Mouse (Mus musculus): Measurements from ENCODE around the gene Mcl1. TPM values are rescaled to one million over a fixed set of nuclear protein-coding genes. Genes with fewer than 3 reads are reported as not detected.
"Not testable (repeated sequence)": the region's sequence is repeated elsewhere in the genome, so short reads cannot be mapped to it uniquely, and the experiment has no call there.

Gene Mcl1
- polyA plus RNA-seq, 1 experiment from 2014 or later = 91.1 TPM

- WGBS = 65% methylated on average over 7 of the region's 7 CpGs
- no peak overlapping the region for H3K4me3 ChIP-seq
- H3K4me1 ChIP-seq = peaks cover 5% of the 10 kb centered on the region; the same call in 1 of the 2 replicates
- H3K27ac ChIP-seq = no peak overlapping the region
- H3K36me3 ChIP-seq = no peaks in the 10 kb centered on the region
- H3K4me2 ChIP-seq (replicated peaks) = no peak overlapping the region
- ATAC-seq (ENCODE audit: low FRiP score, low read depth) = no peak
- H3K9me3 ChIP-seq = no peaks in the 10 kb centered on the region
- no peaks in the 10 kb centered on the region for H3K27me3 ChIP-seq (replicated peaks)
- H3K9ac ChIP-seq = no peak overlapping the region
These were observed 6.3 kb upstream of the Mcl1 start for GRCm38 (mm10) chr3:95652204-95652811.

- Histone ChIP-seq H3K27ac (no peak overlapping the region), H3K4me1 (peaks cover 5% of the 10 kb centered on the region; the same call in 1 of the 2 replicates), H3K4me2 (replicated peaks) (no peak overlapping the region), H3K9me3 (no peaks in the 10 kb centered on the region), H3K9ac (no peak overlapping the region), H3K4me3 (no peak overlapping the region), H3K27me3 (replicated peaks) (no peaks in the 10 kb centered on the region), H3K36me3 (no peaks in the 10 kb centered on the region)
- ATAC-seq (ENCODE audit: low FRiP score, low read depth) = no peak
- whole genome bisulfite sequencing = 30% methylated on average over 6 of the region's 6 CpGs
These were observed 5.7 kb upstream of the Mcl1 start for GRCm38 (mm10) chr3:95652871-95653270.

- no peak overlapping the region for H3K4me2 ChIP-seq (replicated peaks)
- no peak overlapping the region for H3K4me3 ChIP-seq
- no peak for ATAC-seq (ENCODE audit: low FRiP score, low read depth)
- H3K4me1 ChIP-seq = peaks cover 5% of the 10 kb centered on the region; the same call in 1 of the 2 replicates
- H3K27me3 ChIP-seq (replicated peaks) = no peaks in the 10 kb centered on the region
- H3K9me3 ChIP-seq = no peaks in the 10 kb centered on the region
- 33% methylated on average over 11 of the region's 11 CpGs for WGBS
- H3K27ac ChIP-seq = no peak overlapping the region
- no peaks in the 10 kb centered on the region for H3K36me3 ChIP-seq
- H3K9ac ChIP-seq = no peak overlapping the region
These were observed 5.0 kb upstream of the Mcl1 start for GRCm38 (mm10) chr3:95653473-95654034.

DNA sequence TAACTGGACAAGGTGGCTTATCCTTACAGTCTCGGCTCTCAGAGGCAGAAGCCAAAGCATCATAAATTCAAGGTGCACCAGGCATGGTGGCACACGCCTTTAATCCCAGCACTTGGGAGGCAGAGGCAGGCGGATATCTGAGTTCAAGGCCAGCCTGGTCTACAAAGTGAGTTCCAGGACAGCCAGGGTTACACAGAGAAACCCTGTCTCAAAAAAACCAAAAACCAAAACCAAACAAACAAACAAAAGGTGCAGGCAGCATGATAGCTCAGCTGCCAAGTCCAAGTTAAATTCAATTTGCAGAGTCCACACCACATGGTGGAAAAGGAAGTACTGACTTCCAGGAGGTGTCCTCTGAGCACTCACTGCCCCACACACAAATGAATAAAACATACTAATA lies 4.2 kb upstream of the Mcl1 start:
- H3K4me2 ChIP-seq (replicated peaks); H3K4me1 ChIP-seq; H3K27ac ChIP-seq; H3K4me3 ChIP-seq; H3K27me3 ChIP-seq (replicated peaks); H3K9me3 ChIP-seq; H3K36me3 ChIP-seq; H3K9ac ChIP-seq; ATAC-seq (ENCODE audit: low FRiP score, low read depth): not testable (repeated sequence)
- WGBS = 91% methylated on average over 3 of the region's 3 CpGs

- H3K4me2 ChIP-seq (replicated peaks) = no peak overlapping the region
- peaks cover 2% of the 10 kb centered on the region; the same call in 1 of the 2 replicates for H3K36me3 ChIP-seq
- H3K9me3 ChIP-seq = no peaks in the 10 kb centered on the region
- no peak overlapping the region for H3K27ac ChIP-seq
- ATAC-seq (ENCODE audit: low FRiP score, low read depth) = no peak
- H3K27me3 ChIP-seq (replicated peaks) = no peaks in the 10 kb centered on the region
- no peak overlapping the region for H3K9ac ChIP-seq
- H3K4me1 ChIP-seq = peaks cover 9% of the 10 kb centered on the region
- no peak overlapping the region for H3K4me3 ChIP-seq
- WGBS = 89% methylated on average over 5 of the region's 5 CpGs
These were observed 3.2 kb upstream of the Mcl1 start for GRCm38 (mm10) chr3:95655437-95655836.

DNA sequence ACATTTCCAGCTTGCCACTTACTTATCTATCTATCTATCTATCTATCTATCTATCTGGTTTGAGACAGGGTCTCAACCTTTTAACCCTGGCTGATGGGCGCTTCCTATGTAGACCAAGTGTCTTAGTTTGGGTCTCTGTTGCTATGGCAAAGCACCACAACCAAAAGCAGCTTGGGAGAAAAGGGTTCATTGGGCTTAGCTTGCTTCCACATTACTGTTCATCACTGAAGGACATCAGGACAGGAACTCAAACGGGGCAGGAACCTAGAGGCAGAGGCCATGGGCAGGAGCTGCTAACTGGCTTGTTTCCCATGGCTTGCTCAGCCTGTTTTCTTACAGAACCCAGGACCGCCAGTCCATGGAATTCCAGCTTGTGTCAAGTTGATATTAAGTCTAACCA lies 1.5 kb upstream of the Mcl1 start:
- WGBS = 95% methylated on average over 3 of the region's 3 CpGs
- ATAC-seq (ENCODE audit: low FRiP score, low read depth) = no peak
- Histone ChIP-seq H3K4me3 (no peak overlapping the region), H3K4me1 (peaks cover 24% of the 10 kb centered on the region), H3K27me3 (replicated peaks) (no peaks in the 10 kb centered on the region), H3K36me3 (peaks cover 13% of the 10 kb centered on the region), H3K27ac (no peak overlapping the region), H3K9ac (no peak overlapping the region), H3K9me3 (no peaks in the 10 kb centered on the region), H3K4me2 (replicated peaks) (no peak overlapping the region)

DNA sequence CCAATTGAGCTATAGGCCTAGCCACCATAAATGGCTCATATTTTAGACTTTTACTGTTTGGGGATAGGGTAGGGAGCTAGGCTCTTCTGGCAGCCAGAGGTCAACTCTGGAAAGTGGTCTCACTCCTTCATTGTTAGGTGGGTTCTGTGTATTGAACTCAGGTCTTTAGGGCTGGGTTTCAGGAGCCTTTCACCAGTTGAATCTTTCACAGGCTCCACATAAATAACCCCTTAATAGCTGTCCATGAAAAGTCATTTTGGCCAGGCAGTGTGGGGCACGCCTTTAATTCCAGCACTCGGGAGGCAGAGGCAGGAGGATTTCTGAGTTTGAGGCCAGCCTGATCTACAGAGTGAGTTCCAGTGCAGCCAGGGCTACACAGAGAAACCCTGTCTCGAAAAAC lies 877 bp upstream of the Mcl1 start:
- no peak overlapping the region for H3K27ac ChIP-seq
- H3K4me1 ChIP-seq = peaks cover 30% of the 10 kb centered on the region
- peak overlapping the region; percentile 99 for H3K9ac ChIP-seq
- no peaks in the 10 kb centered on the region for H3K27me3 ChIP-seq (replicated peaks)
- no peaks in the 10 kb centered on the region for H3K9me3 ChIP-seq
- peaks cover 18% of the 10 kb centered on the region for H3K36me3 ChIP-seq
- H3K4me2 ChIP-seq (replicated peaks) = peak overlapping the region; percentile 95
- 88% methylated on average over 3 of the region's 3 CpGs for WGBS
- ATAC-seq (ENCODE audit: low FRiP score, low read depth) = no peak
- peak overlapping the region; percentile 99; the same call in 1 of the 2 replicates for H3K4me3 ChIP-seq

DNA sequence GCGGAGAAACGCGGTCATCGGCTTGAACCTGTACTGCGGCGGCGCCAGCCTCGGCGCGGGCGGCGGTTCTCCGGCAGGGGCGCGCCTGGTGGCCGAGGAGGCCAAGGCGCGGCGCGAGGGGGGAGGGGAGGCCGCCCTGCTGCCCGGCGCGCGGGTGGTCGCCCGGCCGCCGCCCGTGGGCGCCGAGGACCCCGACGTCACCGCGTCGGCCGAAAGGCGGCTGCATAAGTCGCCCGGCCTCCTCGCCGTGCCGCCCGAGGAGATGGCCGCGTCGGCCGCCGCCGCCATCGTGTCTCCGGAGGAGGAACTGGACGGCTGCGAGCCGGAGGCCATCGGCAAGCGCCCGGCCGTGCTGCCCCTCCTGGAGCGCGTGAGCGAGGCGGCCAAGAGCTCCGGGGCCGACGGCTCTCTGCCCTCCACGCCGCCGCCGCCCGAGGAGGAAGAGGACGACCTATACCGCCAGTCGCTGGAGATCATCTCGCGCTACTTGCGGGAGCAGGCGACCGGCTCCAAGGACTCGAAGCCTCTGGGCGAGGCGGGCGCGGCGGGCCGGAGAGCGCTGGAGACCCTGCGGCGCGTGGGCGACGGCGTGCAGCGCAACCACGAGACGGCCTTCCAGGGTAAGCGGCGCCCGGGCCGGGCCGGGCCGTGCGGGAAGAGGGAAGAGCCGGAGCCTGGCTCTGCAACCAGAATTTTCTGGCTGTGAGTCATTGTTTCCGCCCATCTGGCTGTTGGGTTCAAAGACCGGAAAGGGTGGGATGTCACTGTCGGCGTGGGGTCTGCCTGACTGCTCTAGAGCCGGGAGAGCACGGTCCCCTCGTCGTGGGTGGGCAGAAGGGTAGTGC lies 502 bp downstream of the Mcl1 start:
- H3K27ac ChIP-seq = peak overlapping the region; percentile 99
- peaks cover 33% of the 10 kb centered on the region for H3K4me1 ChIP-seq
- peak overlapping the region; percentile 99 for H3K9ac ChIP-seq
- H3K4me2 ChIP-seq (replicated peaks) = peak overlapping the region; percentile 95
- peak; percentile 68 for ATAC-seq (ENCODE audit: low FRiP score, low read depth)
- under 1% methylated on average over 112 of the region's 113 CpGs for WGBS
- peak overlapping the region; percentile 99 for H3K4me3 ChIP-seq
- no peaks in the 10 kb centered on the region for H3K27me3 ChIP-seq (replicated peaks)
- no peaks in the 10 kb centered on the region for H3K9me3 ChIP-seq
- H3K36me3 ChIP-seq = peaks cover 27% of the 10 kb centered on the region

DNA sequence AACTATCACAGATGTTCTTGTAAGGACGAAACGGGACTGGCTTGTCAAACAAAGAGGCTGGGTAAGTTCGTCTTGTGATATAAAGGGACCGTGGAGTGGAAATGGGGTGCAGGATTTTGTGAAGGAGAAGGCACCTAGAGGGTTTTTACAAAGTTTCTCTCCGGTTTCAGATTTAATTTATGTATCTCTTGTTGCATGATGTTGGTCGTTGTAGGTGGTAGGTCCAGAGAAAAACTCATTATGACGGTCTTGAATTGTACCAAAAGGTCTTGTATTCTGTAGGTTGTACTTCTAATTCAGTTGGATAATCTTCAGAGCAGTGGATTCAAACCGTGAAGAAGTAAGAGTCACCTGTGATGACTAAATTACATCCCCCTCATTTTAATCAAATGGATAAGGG lies 1.4 kb downstream of the Mcl1 start:
- H3K4me2 ChIP-seq (replicated peaks) = peak overlapping the region; percentile 95
- no peaks in the 10 kb centered on the region for H3K27me3 ChIP-seq (replicated peaks)
- no peaks in the 10 kb centered on the region for H3K9me3 ChIP-seq
- H3K36me3 ChIP-seq = peaks cover 34% of the 10 kb centered on the region
- WGBS = 4% methylated on average over 8 of the region's 8 CpGs
- no peak overlapping the region for H3K27ac ChIP-seq
- peak overlapping the region; percentile 99 for H3K9ac ChIP-seq
- peak overlapping the region; percentile 99 for H3K4me3 ChIP-seq
- no peak for ATAC-seq (ENCODE audit: low FRiP score, low read depth)
- peaks cover 33% of the 10 kb centered on the region for H3K4me1 ChIP-seq

GRCm38 (mm10) chr3:95660788-95661478 lies 2.3 kb downstream of the Mcl1 start:
- no peak overlapping the region for H3K27ac ChIP-seq
- peak overlapping the region; percentile 99 for H3K9ac ChIP-seq
- no peaks in the 10 kb centered on the region for H3K9me3 ChIP-seq
- no peaks in the 10 kb centered on the region for H3K27me3 ChIP-seq (replicated peaks)
- no peak for ATAC-seq (ENCODE audit: low FRiP score, low read depth)
- H3K36me3 ChIP-seq = peaks cover 37% of the 10 kb centered on the region
- H3K4me1 ChIP-seq = peaks cover 33% of the 10 kb centered on the region
- WGBS = 59% methylated on average over 2 of the region's 2 CpGs
- H3K4me3 ChIP-seq = peak overlapping the region; percentile 99
- peak overlapping the region; percentile 95 for H3K4me2 ChIP-seq (replicated peaks)

DNA sequence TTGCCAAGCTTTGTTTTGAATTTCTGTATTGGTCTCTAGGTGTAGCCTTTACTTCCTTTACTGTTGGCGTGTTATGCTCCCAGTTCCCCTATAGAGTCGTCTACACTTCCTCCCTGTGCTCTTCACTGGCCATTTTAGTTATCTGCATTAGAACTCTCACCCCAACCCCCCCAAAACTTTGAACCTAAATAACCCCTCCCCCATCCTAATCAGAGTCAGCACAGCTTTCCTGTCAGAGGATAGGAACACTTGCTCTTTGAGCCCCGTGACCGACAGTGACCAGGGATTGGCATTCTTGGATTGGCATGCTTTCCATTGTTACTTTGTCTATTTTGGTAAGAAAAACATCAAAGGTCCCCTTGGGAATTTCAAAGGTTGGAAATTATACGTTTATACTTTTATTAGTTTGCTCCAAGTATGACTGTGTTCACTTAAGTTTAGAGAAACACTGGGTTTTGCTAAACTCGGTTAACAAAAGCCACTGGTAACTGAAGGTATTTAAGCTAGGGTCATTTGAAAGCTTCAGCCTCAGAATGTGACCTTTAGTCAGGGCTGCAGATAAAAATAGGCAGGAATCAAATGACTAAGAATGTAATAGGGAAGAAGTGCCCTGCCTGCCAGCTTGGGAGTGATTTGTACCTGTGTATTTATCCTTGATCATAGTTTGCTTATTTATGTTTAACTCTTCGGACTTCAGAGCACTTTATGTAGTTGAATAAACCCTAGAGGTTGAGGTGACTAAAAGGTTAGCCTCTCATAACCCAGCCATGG lies 3.5 kb downstream of the Mcl1 start:
- Histone ChIP-seq H3K4me3 (no peak overlapping the region), H3K36me3 (peaks cover 40% of the 10 kb centered on the region), H3K9ac (no peak overlapping the region), H3K4me1 (peaks cover 39% of the 10 kb centered on the region), H3K4me2 (replicated peaks) (peak overlapping the region; percentile 95), H3K27ac (no peak overlapping the region), H3K9me3 (no peaks in the 10 kb centered on the region), H3K27me3 (replicated peaks) (no peaks in the 10 kb centered on the region)
- WGBS = 77% methylated on average over 7 of the region's 7 CpGs
- no peak for ATAC-seq (ENCODE audit: low FRiP score, low read depth)

Data from neural tube, embryonic 12.5 days (tissue).